Comparison of ENCODE assay signal across 16 mouse cellular contexts in genomic region chr2:48315306-48315705, GRCm38 (mm10).
"Had no signal": no experiment of that assay in that cellular context is flagged by ENCODE, and none has a peak within 500 bp of the region (broad histone marks: within the 10 kb centered on the region; RNA-seq: fewer than 3 reads in every experiment).

No protein-coding gene starts in this region.

- H3K4me2 ChIP-seq: limb, embryonic 15.5 days; liver, embryonic 12.5 days; lung, embryonic 14.5 days; midbrain, embryonic 12.5 days; neural tube, embryonic 13.5 days; stomach, embryonic 15.5 days had no signal

- H3K36me3 ChIP-seq: limb, embryonic 15.5 days; liver, embryonic 12.5 days; midbrain, embryonic 12.5 days; neural tube, embryonic 13.5 days; stomach, embryonic 15.5 days had no signal

- ATAC-seq: liver, embryonic 12.5 days had no signal

- H3K9ac ChIP-seq: limb, embryonic 15.5 days; liver, embryonic 12.5 days; lung, embryonic 14.5 days; midbrain, embryonic 12.5 days; neural tube, embryonic 13.5 days; stomach, embryonic 15.5 days had no signal

- H3K9me3 ChIP-seq: limb, embryonic 15.5 days; liver, embryonic 12.5 days; midbrain, embryonic 12.5 days; neural tube, embryonic 13.5 days; stomach, embryonic 15.5 days had no signal

- H3K4me3 ChIP-seq: limb, embryonic 15.5 days; liver, embryonic 12.5 days; midbrain, embryonic 12.5 days; neural tube, embryonic 13.5 days; stomach, embryonic 15.5 days had no signal

- H3K4me1 ChIP-seq: liver, embryonic 12.5 days had no signal

- H3K27me3 ChIP-seq: limb, embryonic 15.5 days; liver, embryonic 12.5 days; midbrain, embryonic 12.5 days; neural tube, embryonic 13.5 days; stomach, embryonic 15.5 days had no signal

- H3K27ac ChIP-seq: kidney, postnatal 0 days; limb, embryonic 15.5 days; liver, embryonic 12.5 days; midbrain, embryonic 12.5 days; neural tube, embryonic 13.5 days; stomach, embryonic 15.5 days had no signal

- DNase-seq: kidney, adult 9 months; kidney, postnatal 36 days; layer of hippocampus, adult 9-11 months; layer of hippocampus, postnatal 36 days; lung, embryonic 14.5 days; lung, postnatal 10 days; lung, postnatal 4 days; retina, postnatal 1 day; right cerebral cortex, postnatal 4 days; spleen, adult 18-20 months had no signal
